Mouse (Mus musculus): ENCODE results near the gene Kirrel2.

Gene Kirrel2

DNA sequence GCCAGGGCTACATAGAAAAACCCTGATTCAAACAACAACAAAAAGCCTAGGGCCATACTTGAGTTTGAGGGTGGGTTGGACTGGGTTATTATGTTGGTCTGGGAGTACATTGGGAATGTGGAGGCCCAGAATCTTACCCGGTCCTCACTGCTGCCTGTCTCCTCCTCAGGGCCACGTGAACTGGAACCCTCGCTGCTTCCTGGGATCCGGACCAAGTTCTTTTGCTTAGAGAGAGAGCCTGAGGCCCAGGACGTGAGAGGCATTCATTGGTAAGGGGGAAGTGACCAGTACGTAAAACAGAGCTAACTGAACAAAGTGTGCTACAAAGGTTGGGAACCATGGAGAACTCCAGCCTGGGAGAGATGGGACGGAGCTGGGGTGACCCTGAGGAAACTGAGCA, 7.2 kb downstream of the Kirrel2 start:
- no peak for DNase-seq (ENCODE audit: low spot score in 2 of 2)

DNA sequence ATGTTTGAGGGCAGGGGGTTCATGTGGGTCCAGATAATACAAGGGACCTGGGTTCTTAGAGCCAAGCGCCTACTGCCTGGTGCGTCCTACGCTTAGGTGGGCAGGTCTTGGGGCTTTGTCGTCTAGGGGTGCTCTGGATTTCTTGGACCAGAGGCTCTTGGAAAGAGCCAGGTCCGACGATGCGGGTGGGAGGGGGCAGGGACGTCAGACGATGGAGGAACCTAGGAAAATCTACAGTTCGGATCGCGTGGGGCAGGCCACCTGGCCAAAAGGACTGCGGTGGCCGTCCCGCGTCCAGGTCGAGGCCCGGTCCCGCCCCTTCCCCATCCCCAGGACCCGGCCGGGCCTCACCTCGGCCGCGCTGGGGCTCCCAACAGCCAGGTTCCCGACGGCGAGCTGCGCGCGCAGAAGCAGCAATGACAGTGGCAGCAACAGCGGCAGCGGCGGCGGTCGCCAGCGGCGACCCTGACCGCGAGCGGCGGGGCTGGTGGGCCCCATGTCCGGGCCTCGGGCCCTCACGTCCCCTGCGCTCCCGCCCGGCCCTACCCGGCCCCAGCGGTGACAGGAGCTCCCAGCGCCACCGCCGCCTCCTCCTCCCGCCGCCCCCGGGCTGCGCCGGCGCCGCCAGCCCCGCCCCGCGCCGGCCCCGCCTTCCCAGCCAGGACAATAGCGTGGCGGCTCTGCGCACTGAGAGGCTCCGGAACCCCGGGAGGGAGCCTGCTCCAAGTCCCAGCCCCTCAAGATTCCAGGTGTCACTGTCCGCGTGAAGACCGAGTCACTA, 12.3 kb downstream of the Kirrel2 start, which contains the start of gene Aplp1:
Aplp1 (minus strand) TSS at position 565 of the 781 bp plus-strand sequence.
- peak; percentile 51 to 77 for DNase-seq (ENCODE audit: low spot score in 2 of 2)

DNA sequence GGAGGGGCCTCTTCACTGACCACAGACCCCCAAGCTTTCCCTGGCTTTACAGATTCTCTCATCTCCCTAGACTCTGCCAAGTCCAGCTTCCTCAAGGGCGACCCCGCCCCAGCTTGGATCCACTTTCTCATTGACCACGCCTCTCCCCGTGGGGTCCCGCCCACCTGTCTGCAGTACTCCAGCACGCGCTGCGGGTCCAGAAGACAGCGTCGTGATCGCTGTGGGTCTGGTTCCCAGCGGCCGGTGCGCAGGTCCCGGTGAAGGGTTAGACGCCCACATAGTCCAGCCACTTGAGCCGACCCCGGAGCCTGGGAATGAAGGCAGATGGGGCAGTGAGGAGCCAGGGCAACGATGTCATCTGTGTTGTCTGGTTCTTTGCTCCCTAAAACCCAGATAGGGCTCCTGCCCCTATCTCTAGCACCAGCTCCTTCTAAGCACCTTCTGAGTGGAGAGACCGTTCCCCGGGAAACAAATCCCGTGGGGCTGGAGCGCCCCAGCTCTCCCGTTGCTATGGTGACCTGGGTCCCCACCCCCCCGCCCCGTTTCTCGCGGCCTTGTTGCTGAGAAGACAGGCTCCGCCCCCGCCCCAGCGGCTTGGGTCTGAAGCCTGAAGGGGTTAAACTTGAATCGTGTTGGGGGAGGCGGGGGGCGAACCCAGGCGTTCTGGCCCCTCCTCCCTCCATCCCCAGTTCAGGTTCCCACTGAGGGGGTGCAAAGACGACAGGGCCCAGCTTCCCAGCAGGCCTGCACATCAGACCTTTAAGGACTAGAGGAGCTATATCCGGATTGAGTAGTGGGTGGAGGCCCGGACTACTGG, 13.1 kb downstream of the Kirrel2 start:
- DNase-seq (ENCODE audit: low spot score in 2 of 2): peak in 1 of 2 experiments; percentile 62

DNA sequence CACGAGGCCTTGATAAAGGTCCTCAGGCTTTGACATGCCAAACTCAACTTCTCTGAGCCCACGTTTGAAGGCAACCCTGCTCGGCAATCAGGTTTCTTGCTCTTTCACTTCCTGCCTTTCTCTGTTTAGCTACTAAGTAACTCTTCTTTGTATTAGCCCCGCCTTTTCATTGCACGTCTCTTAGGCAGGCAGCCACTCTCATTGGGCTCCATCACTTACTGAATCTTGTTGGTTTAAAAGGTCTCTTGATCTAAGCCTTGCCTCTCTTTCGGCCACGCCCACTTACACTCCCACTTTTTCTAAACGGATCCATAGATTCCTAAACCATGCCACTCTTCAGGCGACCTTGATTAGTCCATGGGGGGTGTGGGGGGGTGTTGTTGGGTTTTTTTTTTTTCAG, 13.8 kb downstream of the Kirrel2 start:
- DNase-seq (ENCODE audit: low spot score in 2 of 2): no peak

DNA sequence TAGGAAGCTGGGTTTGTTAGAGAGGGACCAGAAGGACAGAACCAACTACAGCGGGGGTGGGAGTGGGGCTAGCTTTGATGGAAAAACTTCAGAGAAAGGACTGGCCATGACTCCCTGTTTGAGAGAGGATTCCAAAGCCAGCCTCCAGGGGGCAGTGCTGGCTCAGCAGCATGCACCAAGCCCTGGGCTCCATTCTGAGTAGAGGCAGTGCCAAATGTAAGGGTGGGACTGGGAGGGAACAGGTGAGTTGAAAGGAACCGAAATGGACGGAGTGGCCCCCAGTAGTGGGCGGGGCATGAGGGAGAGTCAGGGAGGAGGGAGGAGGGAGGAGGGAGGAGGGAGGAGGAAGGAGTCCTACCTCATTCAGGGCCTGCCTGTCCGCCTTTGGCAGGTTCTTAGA, 16.8 kb downstream of the Kirrel2 start:
- DNase-seq (ENCODE audit: low spot score in 2 of 2): peak in 1 of 2 experiments; percentile 72

DNA sequence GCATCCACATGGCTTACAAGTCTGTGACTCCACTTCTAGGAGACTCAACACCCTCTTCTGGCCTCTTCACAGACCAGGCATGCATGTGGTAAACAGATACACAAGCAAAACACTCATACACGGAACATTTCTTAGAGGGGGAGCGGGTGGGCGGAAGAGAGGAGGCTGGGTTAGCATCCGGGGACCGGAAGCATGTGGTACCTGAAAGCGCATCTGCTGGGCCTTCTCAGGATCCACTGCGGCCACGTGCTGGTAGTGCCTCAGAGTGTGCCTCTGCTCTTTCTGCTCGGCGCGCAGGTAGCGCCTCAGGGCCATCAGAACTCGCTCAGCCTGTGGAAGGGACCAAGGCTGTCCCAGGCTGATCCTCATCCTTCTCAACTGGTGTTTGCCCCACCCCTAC, 17.8 kb downstream of the Kirrel2 start:
- DNase-seq (ENCODE audit: low spot score in 2 of 2): no peak

DNA sequence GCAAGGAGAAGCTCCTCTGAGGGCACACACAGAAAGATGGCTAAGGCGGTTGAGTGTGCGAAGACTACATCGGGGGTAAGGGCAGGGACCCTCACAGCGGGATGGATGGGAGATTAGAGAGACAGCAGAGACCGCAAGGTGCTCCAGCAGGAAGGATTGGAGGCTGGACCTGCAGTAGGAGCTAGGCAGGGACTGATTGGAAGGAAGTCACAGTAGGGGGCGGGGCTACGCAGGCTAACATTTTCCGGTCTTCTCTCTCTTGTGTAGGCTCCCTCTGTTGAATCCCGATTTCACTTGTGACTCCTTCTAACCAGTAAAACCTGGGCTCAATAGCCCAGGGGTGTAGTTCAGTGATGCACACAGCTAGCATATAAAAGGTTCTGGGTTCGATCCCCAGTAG, 20.6 kb downstream of the Kirrel2 start:
- DNase-seq (ENCODE audit: low spot score in 2 of 2): no peak

DNA sequence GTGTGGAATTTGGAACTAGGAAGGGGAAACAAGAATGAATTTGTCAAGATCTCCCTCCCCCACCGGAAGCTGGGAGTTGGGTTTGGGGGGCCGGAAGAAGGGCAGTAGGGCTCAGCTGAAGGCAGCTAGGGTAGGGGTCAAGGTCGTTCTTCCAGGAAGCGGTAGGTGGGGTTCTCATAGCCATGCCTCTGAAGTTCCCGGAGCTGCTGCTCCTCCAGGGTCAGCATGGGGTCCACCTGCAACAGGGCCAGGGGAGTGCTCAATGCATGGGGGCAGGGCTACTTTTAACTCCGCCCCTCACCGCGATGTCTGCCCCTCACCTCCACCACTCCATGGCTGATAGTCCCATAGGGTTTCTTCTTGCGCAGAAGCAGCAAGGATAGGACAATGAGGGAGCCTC, 22.3 kb downstream of the Kirrel2 start:
- no peak for DNase-seq (ENCODE audit: low spot score in 2 of 2)

DNA sequence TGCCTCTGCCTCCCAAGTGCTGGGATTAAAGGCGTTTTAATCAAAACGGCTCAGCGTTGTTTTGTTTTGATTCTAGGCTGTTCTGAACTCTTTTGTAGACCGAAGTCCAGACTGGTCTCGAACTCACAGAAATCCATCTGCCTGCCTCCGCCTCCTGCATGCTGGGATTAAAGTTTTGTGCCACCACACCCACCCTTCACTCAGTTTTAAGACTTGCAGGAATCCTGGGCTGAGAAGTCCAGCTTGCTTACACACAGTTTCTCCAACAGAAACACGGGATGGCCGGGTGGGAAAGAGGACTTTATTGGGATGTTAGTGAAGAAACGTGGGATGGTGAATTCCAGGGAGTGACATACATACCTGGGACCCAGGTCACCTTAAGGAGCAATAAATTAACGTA, 22.8 kb downstream of the Kirrel2 start:
- DNase-seq (ENCODE audit: low spot score in 2 of 2): no peak

DNA sequence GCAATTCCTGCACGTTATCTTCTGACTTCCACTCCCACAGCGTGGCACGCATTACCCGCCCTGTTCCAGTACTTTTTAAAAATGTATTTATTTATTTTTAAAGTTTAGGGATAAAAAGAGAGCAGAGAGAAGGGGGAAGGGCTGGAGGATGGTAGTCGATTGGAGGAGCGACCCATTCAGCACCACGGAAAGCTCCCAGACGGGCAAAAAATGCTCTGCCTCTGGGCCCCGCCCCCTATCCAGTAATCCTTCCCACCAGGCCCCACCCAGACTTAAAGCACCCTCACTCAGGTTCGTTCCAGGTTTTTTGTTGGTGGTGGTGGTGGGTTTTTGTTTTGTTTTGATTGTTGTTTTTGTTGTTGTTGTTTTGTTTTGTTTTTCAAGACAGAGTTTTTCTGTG, 23.3 kb downstream of the Kirrel2 start:
- DNase-seq (ENCODE audit: low spot score in 2 of 2): no peak

DNA sequence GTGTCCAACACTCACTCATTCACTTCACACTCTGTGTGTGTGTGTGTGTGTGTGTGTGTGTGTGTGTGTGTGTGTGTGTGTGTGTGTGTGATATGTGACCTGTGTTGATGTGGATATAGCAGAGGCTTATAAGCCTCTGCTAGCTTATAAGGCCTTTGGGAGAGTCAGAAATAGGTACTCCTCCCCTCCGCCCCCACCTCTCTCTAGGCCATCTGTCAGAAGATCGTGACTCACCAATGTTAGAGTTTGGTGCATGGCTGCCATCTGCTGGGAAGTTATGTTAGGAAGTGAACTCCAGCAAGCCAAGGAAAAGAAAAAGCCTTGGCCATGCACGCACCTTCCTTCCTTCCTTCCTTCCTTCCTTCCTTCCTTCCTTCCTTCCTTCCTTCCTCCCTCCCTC, 25.7 kb downstream of the Kirrel2 start:
- DNase-seq (ENCODE audit: low spot score in 2 of 2): peak in 1 of 2 experiments; percentile 76

DNA sequence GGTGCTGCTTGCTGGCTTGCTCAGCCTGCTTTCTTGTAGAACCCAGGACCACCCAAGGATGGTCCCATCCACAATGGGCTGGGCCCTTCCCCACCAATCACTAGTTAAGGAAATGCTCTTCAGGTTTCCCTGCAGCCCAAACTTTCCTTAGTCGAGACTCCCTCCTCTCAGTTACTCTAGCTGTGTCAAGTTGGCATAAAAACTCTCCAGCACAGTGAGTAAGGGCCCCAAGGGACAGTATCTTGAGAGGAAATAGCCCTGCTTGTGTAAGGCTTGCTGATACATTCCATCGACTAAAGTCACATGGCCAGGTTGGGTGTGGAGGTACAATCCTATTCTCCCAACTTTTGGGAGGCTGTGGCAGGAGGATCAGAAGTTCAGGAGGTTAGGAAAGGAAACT, 27.3 kb downstream of the Kirrel2 start:
- no peak for DNase-seq (ENCODE audit: low spot score in 2 of 2)

DNA sequence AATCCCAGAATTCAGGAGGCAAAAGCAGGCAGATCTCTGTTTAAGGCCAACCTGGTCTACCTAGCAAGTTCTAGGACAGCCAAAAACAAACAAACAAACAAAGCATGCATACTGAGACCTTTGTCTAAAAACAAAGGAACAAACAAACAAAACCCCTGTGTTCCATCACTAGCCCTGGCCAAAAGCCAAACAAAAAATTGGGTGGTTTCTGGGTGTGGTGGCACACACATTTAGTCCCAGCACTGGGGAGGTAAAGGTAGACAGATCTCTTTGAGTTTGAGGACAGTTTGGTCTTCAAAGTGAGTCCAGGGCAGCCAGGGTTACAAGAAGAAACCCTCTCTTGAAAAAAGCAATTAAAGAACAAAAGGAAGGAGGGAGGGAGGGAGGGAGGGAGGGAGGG, 28.2 kb downstream of the Kirrel2 start:
- DNase-seq (ENCODE audit: low spot score in 2 of 2): no peak

DNA sequence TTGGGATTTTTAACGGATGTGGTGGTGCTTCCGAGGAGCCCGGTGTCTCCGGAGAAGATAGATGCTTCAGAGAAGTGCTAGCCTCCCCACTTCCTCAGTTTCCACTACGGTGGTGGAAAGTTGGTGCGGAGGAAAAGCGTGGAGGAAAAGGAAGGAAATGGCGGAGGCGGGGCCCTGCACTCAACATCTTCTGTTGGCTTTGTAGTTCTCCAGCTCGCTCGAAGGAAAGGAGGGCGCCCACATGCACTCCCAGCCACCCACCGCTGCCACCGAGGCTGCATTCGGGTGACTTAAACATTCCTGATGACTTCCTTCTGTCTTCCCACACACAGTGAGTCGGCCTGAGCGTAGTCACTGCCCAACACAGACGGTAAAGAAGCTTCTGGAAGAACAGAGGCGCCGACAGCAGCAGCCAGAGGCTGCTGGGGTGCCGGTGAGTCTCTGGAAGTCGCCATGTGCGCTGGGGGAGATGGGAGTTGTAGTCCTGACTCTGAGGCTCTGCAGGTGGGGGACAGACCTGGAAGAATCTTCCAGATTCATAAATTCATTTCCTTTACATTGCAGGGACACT, 34.3 kb downstream of the Kirrel2 start:
- DNase-seq (ENCODE audit: low spot score in 2 of 2): no peak

DNA sequence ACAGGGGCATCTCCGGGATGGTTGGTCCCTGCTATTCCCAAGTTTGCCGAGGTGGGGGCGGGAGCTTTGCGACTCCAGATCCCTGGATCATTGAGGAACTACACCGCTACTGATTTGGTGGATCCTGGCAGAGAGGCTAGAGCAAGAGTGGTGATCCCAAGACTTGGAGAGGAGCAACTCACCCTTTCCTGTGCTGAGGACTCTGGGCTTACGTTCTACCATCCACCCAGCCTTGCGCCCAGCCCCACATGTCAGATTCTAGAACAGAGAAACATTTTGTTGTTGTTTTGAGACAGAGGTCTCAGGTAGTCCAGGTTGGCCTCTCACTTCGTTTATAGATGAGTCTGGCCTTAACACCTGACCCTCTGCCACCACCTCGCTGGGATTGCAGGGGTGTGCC, 34.9 kb downstream of the Kirrel2 start:
- no peak for DNase-seq (ENCODE audit: low spot score in 2 of 2)

DNA sequence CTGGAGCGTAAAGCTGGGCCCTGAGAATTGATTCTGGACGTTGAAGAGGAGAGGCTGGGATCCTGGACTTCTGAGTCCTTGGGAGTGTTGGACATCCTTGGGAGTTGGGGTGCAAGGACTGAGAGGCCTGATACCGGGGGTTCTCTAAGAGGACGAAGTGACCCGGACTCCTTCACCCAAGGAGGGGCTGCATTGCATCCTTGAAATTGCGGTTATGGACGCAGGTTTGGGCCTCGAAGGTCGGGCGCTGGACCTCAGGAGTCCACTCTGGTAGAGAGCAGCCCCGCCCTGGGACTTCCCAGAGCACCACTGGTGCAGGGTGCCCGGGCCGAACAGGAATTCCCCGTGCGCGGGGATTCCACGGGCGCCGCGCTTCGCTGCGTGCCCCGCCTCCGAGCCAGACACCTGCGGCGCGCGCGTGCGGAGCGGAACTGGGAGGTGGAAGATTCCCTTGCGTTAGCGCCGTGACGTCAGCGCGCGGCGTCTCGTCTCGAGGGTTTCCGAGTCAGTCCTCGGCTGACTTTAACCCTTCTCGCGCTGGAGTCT, 35.5 kb downstream of the Kirrel2 start:
- DNase-seq (ENCODE audit: low spot score in 2 of 2): peak; percentile 78 to 90

DNA sequence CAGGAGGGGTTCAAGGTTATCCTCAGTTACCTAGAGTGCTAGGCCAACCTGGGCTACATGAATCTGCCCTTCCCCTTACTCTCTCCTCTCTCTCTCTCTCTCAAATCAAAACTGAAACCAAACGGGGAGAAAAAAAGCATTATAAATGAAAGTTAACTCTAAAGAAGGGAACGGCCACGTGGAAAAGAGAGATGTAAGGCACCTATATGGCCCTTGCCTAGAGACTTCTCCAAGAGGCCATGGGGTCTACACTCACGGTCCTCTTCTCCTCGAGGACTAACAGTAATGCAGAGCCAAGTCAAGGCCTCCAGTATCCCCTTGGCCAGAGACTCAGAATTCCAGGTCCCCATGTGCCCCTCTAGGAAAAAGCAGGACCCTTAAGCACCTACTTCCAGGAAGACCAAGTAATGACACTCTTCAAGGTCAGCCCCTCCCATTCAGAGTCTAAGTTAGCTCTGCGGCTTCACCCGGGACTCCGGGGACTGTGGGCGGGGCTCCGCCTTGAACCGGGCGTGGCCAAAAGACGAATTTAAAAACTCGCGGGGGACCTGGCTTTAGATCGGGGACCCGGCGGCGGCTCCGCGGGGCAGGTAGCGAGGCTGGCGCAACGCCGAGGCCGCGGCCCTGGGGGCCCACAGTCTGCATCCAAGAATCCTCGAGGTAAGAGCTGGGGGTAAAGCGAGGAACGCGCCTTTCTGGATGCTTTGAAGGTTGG, 36.2 kb downstream of the Kirrel2 start, which contains the start of gene Nfkbid:
Nfkbid (plus strand) TSS at position 558 of the 715 bp plus-strand sequence.
- DNase-seq (ENCODE audit: low spot score in 2 of 2): no peak

DNA sequence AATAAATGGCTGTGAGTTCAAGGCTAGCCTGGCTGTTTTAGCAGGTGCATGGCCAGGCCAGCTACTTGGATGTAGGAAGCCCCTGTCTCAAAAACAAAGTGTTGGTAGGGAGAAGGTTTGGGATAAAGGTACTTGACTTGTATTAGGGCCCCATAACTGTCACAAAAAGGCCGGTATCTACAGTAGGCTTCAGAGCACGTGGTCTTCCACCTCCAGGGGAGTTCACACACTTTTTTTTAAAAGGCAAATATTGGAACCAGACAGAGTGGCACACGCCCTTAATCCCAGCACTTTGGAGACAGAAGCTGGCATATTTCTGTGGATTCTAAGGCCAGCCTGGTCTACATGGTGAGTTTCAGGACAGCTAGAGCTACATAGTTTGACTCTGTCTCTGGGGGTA, 36.8 kb downstream of the Kirrel2 start:
- DNase-seq (ENCODE audit: low spot score in 2 of 2): no peak

DNA sequence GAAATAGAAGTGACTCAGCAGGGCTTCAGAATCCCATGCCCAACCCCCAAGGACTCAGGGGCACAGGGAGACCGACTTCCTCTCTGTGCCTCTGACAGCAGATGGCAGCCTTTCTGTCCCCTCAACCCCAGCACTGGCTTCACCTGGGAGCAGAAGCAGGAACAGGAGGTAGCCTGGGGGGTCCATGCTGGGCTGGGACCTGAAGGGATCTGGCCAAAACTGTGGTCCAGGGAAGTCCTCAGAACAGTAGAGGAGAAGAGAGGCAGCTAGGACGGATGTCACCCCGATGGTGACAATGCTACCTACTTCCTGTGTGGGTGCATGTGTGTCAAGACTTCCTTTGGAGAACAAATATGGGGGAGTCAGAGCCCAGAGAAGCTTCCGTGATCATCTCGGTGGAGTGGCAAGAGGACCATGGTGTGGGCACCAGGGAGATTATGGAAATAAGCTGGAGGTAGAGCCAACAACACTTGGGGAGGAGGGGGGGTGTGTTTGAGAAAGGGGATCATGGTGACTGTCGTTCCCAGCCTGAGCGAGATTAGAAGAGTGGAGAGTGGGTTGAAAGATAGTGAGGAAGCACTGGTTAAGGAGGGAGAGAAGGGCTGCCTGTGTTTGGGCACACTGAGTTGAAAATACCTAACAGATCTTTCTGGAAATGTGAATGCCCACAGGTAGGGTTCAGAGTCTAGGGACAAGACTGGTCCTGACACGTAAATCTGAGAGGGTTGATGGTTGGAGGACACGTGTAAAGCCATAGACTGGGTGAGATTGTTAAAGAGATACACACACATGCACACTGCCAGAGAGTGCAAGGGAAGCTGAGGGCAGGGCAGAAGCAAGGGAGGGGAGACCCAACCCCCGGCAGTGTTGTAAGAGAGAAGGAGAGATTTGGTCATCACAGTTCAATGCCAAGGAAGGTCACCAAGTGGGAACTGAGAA, 37.7 kb downstream of the Kirrel2 start, which contains the start of gene Hcst:
Hcst (minus strand) TSS at position 294 of the 939 bp plus-strand sequence.
- no peak for DNase-seq (ENCODE audit: low spot score in 2 of 2)

DNA sequence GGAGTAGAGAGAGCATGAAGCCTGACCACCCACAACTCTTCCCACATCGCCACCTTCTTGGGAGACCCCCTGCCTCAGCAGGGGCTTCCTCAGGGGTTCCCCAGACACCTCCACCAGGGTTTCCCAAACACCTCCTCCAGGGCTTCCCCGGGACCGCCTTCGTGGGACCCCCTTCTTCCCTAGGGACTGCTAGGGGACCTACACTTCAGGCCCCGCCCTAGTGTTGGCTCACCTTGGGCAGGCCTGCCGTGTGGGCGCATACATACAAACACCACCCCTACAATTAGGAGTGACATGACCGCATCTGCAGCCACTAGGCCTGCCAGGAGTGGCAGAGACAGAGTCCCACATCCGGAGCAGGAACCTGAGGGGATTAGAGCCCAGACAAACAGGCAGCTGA, 39.6 kb downstream of the Kirrel2 start:
- no peak for DNase-seq (ENCODE audit: low spot score in 2 of 2)

Measured in cerebellum, postnatal 4 days (tissue).